Mouse (Mus musculus) forebrain, postnatal 0 days (tissue): ENCODE data around the gene Dennd2a. TPM values are rescaled to one million over a fixed set of nuclear protein-coding genes. Genes with fewer than 3 reads are reported as not detected.
A peak's percentile ranks its signal among the peaks of the same experiment; 100 is the strongest.
"Not testable (repeated sequence)": the region's sequence is repeated elsewhere in the genome, so short reads cannot be mapped to it uniquely, and the experiment has no call there.

Source experiments
- ATAC-seq: fragments of 200-750 bp; cut with Nextera tagmentation; 2 replicates; pipeline ENCODE4 v1.8.0; 2017; ENCODE audit warnings: mild to moderate bottlenecking, moderate library complexity
- DNase-seq: peaks from one replicate; pipeline ENCODE4 v3.0.0-alpha.2; 2015
- H3K27ac ChIP-seq: fragments of 300-500 bp; sonication (generic); 2 replicates; pipeline ENCODE4 v1.5.1; 2014; ENCODE audit warnings: low read depth, mild to moderate bottlenecking, antibody characterized with exemption, low read length, moderate library complexity, mixed read lengths
- H3K27me3 ChIP-seq: fragments of 300-500 bp; sonication (generic); 2 replicates; pipeline ENCODE4 v1.6.1; 2014; ENCODE audit warnings: mild to moderate bottlenecking, low read length, mixed read lengths; ENCODE audit not compliant: insufficient read depth
- H3K36me3 ChIP-seq: fragments of 300-500 bp; sonication (generic); 2 replicates; pipeline ENCODE4 v1.6.1; 2014; ENCODE audit warnings: mild to moderate bottlenecking, moderate library complexity; ENCODE audit not compliant: insufficient read depth
- H3K4me1 ChIP-seq: fragments of 300-500 bp; sonication (generic); 2 replicates; pipeline ENCODE4 v1.6.1; 2014; ENCODE audit warnings: antibody characterized with exemption; ENCODE audit not compliant: insufficient read depth
- H3K4me2 ChIP-seq: fragments of 300-500 bp; sonication (generic); 2 replicates; pipeline ENCODE4 v1.6.1; 2014; ENCODE audit warnings: low read depth, mild to moderate bottlenecking, moderate library complexity
- H3K4me3 ChIP-seq: fragments of 300-500 bp; sonication (generic); 2 replicates; pipeline ENCODE4 v1.5.1; 2014; ENCODE audit warnings: low read depth, low read length, mixed read lengths
- H3K9ac ChIP-seq: fragments of 300-500 bp; sonication (generic); 2 replicates; pipeline ENCODE4 v1.6.1; 2014; ENCODE audit warnings: mild to moderate bottlenecking
- H3K9me3 ChIP-seq: fragments of 300-500 bp; sonication (generic); 2 replicates; pipeline ENCODE4 v1.6.1; 2016; ENCODE audit warnings: low read length
- CTCF ChIP-seq: sonication (generic); IDR thresholded peaks from 2 replicates; pipeline ENCODE4 v1.5.1; 2016; ENCODE audit warnings: antibody characterized with exemption, control low read depth, low read depth
- WGBS: fragments of 180-500 bp; shearing (Covaris S2); extraction: QIAGEN DNeasy Blood & Tissue Kit; methylation state at CpG from one replicate; pipeline ENCODE4 v1.1.7; 2014; 5-methylcytosine and 5-hydroxymethylcytosine counted together
- polyA plus RNA-seq: library from polyadenylated mRNA; unstranded; fragments of >200 nt; fragmentation: Nextera tagmentation; extraction: Ambion mirVana; gene quantifications from 2 replicates; pipeline ENCODE4 v1.2.1, GENCODE M21; 2015
- total RNA-seq: library from RNA; depleted of rRNA; stranded (reverse); fragments of >200 nt; gene quantifications from 2 replicates; pipeline ENCODE4 v1.2.3, GENCODE M21; 2014; rRNA removed

Gene Dennd2a
- total and polyA plus RNA-seq, 2 experiments from 2014 or later = 8.2 to 13.7 TPM

GRCm38 (mm10) chr6:39419851-39420721 lies 137.6 kb downstream of the Dennd2a start, which contains the start of gene Mkrn1:
Mkrn1 (minus strand) TSS chr6:39420462.
- Histone ChIP-seq H3K4me2 (peak within 1 kb of the TSS; percentile 61), H3K27me3 (no peaks in the 10 kb centered on the region), H3K9ac (peak within 1 kb of the TSS; percentile 79), H3K4me3 (peak within 1 kb of the TSS; percentile 97), H3K9me3 (no peaks in the 10 kb centered on the region), H3K27ac (peak within 1 kb of the TSS; percentile 95), H3K4me1 (peaks cover 8% of the 10 kb centered on the region; the same call in 1 of the 2 replicates), H3K36me3 (no peaks in the 10 kb centered on the region)
- TF ChIP-seq CTCF = peak; percentile 5; the same call in 1 of the 2 replicates
- DNase-seq = peak; percentile 93
- WGBS = 4% methylated on average over 57 of the region's 82 CpGs
- ATAC-seq = peak; percentile 94

GRCm38 (mm10) chr6:39419386-39419850 lies 138.2 kb downstream of the Dennd2a start:
- Histone ChIP-seq H3K9ac (peak overlapping the region; percentile 79), H3K4me2 (peak overlapping the region; percentile 61), H3K27ac (peak overlapping the region; percentile 95), H3K4me3 (peak overlapping the region; percentile 97), H3K4me1 (peaks cover 8% of the 10 kb centered on the region; the same call in 1 of the 2 replicates), H3K36me3 (no peaks in the 10 kb centered on the region), H3K9me3 (no peaks in the 10 kb centered on the region), H3K27me3 (no peaks in the 10 kb centered on the region)
- TF ChIP-seq CTCF = no peak
- WGBS = 1% methylated on average over 43 of the region's 43 CpGs
- DNase-seq (peak; percentile 70), ATAC-seq (peak; percentile 28; the same call in 1 of the 2 replicates)

DNA sequence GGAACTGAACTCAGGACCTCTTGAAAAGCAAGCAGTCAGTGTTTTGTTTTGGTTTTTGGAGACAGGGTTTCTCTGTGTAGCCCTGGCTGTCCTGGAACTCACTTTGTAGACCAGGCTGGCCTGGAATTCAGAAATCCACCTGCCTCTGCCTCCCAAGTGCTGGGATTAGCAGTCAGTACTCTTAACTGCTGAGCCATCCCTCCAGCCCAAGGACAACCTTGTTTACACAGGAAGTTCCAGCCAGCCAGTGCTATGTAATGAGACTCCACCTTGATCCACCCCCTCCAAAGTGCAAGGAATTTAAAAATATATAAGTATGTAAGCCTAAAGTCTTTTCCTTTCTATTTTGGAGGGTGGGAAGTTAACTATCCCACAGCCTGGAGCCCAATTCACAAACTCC lies 141.0 kb downstream of the Dennd2a start:
- not testable (repeated sequence) for H3K36me3 ChIP-seq, H3K4me3 ChIP-seq, H3K27me3 ChIP-seq, H3K4me1 ChIP-seq, ATAC-seq, H3K27ac ChIP-seq, H3K4me2 ChIP-seq, H3K9ac ChIP-seq, H3K9me3 ChIP-seq, DNase-seq

- H3K4me1 ChIP-seq = peaks cover 8% of the 10 kb centered on the region; the same call in 1 of the 2 replicates
- no peak overlapping the region for H3K9ac ChIP-seq
- no peak overlapping the region for H3K4me3 ChIP-seq
- no peaks in the 10 kb centered on the region for H3K27me3 ChIP-seq
- DNase-seq = peak; percentile 73
- H3K4me2 ChIP-seq = no peak overlapping the region
- 53% methylated on average over 3 of the region's 5 CpGs for WGBS
- no peaks in the 10 kb centered on the region for H3K36me3 ChIP-seq
- TF ChIP-seq CTCF = peak; percentile 61
- H3K9me3 ChIP-seq = no peaks in the 10 kb centered on the region
- no peak overlapping the region for H3K27ac ChIP-seq
- no peak for ATAC-seq
Measured at GRCm38 (mm10) chr6:39415762-39416161, 141.9 kb downstream of the Dennd2a start.

DNA sequence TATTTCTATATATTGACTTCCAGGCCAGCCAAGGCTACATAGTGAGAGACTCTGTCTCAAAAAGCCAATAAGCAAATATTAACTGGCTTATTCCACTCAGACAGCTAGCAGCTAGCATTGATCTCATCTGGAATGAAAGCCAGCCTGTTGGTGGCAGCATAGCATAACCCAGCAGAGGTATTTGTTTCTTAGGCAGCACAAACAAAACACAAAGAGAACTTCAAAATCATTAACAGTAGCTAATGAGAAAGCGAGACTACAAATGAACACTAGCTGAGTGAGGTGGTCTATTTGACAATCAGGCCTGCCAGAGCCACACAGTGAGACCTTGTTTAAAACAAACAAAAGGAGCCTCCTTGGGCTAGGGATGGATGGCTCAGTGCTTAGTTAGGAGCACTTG lies 143.6 kb downstream of the Dennd2a start:
- Histone ChIP-seq H3K4me3 (no peak overlapping the region), H3K4me2 (no peak overlapping the region), H3K36me3 (no peaks in the 10 kb centered on the region), H3K9ac (no peak overlapping the region), H3K4me1 (peaks cover 8% of the 10 kb centered on the region; the same call in 1 of the 2 replicates), H3K27ac (no peak overlapping the region), H3K9me3 (no peaks in the 10 kb centered on the region), H3K27me3 (no peaks in the 10 kb centered on the region)
- DNase-seq = peak; percentile 31
- 19% methylated on average over 1 of the region's 1 CpGs for WGBS
- TF ChIP-seq CTCF = peak; percentile 49
- ATAC-seq = peak; percentile 20; the same call in 1 of the 2 replicates

Other genes with a start within 250 kb of the Dennd2a start
- 32.0 and 38.5 TPM in 2 replicates for gene Slc37a3, start 180.2 kb downstream of the Dennd2a start, total RNA-seq
- 44.4 and 58.2 TPM in 2 replicates for gene Slc37a3, start 180.2 kb downstream of the Dennd2a start, polyA plus RNA-seq
- not detected in 2 replicates for gene Rab19, start 176.7 kb downstream of the Dennd2a start, total RNA-seq
- gene Rab19, start 176.7 kb downstream of the Dennd2a start, polyA plus RNA-seq = 0.12 and 0.31 TPM in 2 replicates
- gene Mkrn1, start 137.4 kb downstream of the Dennd2a start, total RNA-seq = 222 and 264 TPM in 2 replicates
- 199 and 217 TPM in 2 replicates for gene Mkrn1, start 137.4 kb downstream of the Dennd2a start, polyA plus RNA-seq
- gene Adck2, start 16.0 kb upstream of the Dennd2a start, total RNA-seq = 17.6 and 21.9 TPM in 2 replicates
- gene Adck2, start 16.0 kb upstream of the Dennd2a start, polyA plus RNA-seq = 34.5 and 40.3 TPM in 2 replicates
- not detected in 2 replicates for gene Gm42420, start 27.9 kb upstream of the Dennd2a start, total RNA-seq
- 0.53 and 1.8 TPM in 2 replicates for gene Gm42420, start 27.9 kb upstream of the Dennd2a start, polyA plus RNA-seq
- gene Ndufb2, start 34.7 kb upstream of the Dennd2a start, total RNA-seq = 220 and 285 TPM in 2 replicates
- 500 and 654 TPM in 2 replicates for gene Ndufb2, start 34.7 kb upstream of the Dennd2a start, polyA plus RNA-seq
- 31.1 and 42.4 TPM in 2 replicates for gene Braf, start 167.6 kb upstream of the Dennd2a start, total RNA-seq
- gene Braf, start 167.6 kb upstream of the Dennd2a start, polyA plus RNA-seq = 6.5 and 12.9 TPM in 2 replicates